Mouse (Mus musculus) E14TG2a.4 (cell line): ENCODE data around the gene Tekt5.

Experiments used
- CTCF ChIP-seq: conservative IDR thresholded peaks from 2 replicates; pipeline ENCODE4 v1.5.1; 2014; ENCODE audit warnings: low read length
- NANOG ChIP-seq: IDR thresholded peaks from 2 replicates; pipeline ENCODE4 v1.6.1; 2014; ENCODE audit warnings: borderline replicate concordance, low read length, mixed read lengths

DNA sequence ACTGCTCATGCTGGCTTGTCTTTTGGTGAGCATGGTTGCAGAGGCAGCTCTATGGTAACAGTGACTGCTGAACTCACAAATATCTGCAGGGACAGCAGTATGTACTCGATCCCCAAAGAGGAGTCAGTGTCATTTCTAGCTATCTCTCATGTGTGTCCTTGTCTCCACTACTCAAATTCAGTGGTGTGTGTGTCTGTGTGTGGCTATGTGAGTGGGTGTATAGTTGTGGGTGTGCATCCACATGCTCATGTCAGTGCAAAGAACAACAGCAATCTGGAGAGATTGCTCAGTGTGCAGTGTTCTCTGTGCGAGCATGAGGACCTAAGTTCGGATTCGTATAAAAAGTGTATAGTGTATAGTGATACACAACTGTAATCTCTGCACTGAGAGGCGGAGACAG lies 56.7 kb downstream of the Tekt5 start:
- TF ChIP-seq CTCF, result no peak
- TF ChIP-seq NANOG, result no peak
